Mouse (Mus musculus) G1E (cell line): ENCODE measurements around the gene Syp. TPM values are rescaled to one million over a fixed set of nuclear protein-coding genes. Genes with fewer than 3 reads are reported as not detected.
A peak's percentile ranks its signal among the peaks of the same experiment; 100 is the strongest.

Experiments used
- ATAC-seq: 2 replicates; pipeline ENCODE4 v1.8.0; 2016; ENCODE audit warnings: mild to moderate bottlenecking; ENCODE audit not compliant: insufficient number of reproducible peaks, poor library complexity, low FRiP score, severe bottlenecking; ENCODE audit errors: extremely low read depth
- DNase-seq: peaks from one replicate; pipeline ENCODE4 v3.0.0; 2012; ENCODE audit warnings: low spot score
- H3K27me3 ChIP-seq: 2 replicates; pipeline ENCODE4 v1.6.1; 2012; ENCODE audit warnings: mild to moderate bottlenecking, low read length, inconsistent platforms; ENCODE audit not compliant: insufficient read depth
- H3K36me3 ChIP-seq: replicated peaks from 2 replicates; pipeline ENCODE3; 2012; ENCODE audit warnings: mild to moderate bottlenecking, inconsistent platforms
- H3K4me1 ChIP-seq: 2 replicates; pipeline ENCODE4 v1.6.1; 2012; ENCODE audit warnings: low read depth, low read length, inconsistent platforms, mixed read lengths; ENCODE audit not compliant: insufficient read depth
- H3K4me3 ChIP-seq: 2 replicates; pipeline ENCODE4 v1.5.1; 2012; ENCODE audit warnings: low read depth, mild to moderate bottlenecking, inconsistent platforms, low read length, moderate library complexity, mixed read lengths
- H3K9me3 ChIP-seq: replicated peaks from 2 replicates; pipeline ENCODE4 v1.6.1; 2012; ENCODE audit warnings: inconsistent platforms
- CTCF ChIP-seq: IDR thresholded peaks from 2 replicates; pipeline ENCODE4 v1.5.1; 2012; ENCODE audit warnings: low read depth, low read length, inconsistent platforms, mixed read lengths
- GATA1 ChIP-seq: IDR thresholded peaks from 2 replicates; pipeline ENCODE4 v1.6.1; 2012; ENCODE audit warnings: borderline replicate concordance, low read length, inconsistent platforms, mixed read lengths
- GATA2 ChIP-seq: IDR thresholded peaks from 2 replicates; pipeline ENCODE4 v1.6.1; 2012; ENCODE audit warnings: low read depth, low read length, inconsistent platforms, borderline replicate concordance
- POLR2AphosphoS5 ChIP-seq: IDR thresholded peaks from 2 replicates; pipeline ENCODE4 v1.6.1; 2012; ENCODE audit warnings: low read depth, low read length, inconsistent platforms; ENCODE audit not compliant: insufficient replicate concordance
- TAL1 ChIP-seq: conservative IDR thresholded peaks from 2 replicates; pipeline ENCODE4 v1.6.1; 2012; ENCODE audit warnings: low read depth, low read length, inconsistent platforms, mixed read lengths
- polyA plus RNA-seq: library from polyadenylated mRNA; stranded (reverse); fragments of >175 nt; gene quantifications from 2 replicates; pipeline ENCODE4 v1.2.3, GENCODE M21; 2012
- total RNA-seq, 2 experiments: library from RNA; stranded (forward) in 1 of 2; stranded (reverse) in 1 of 2; fragments of 200-1000 nt in 1 of 2; fragments of >200 nt in 1 of 2; fragmentation: Nextera tagmentation in 1 of 2; gene quantifications; 2 replicates each; pipeline ENCODE4 v1.2.3; 2014 to 2017

Syp gene
- total RNA-seq (2014; fragmentation: Nextera tagmentation) (0.39 and 0.83 TPM in 2 replicates), total RNA-seq (2017) (0.49 and 0.58 TPM in 2 replicates), polyA plus RNA-seq (0.22 and 0.38 TPM in 2 replicates)

- H3K9me3 ChIP-seq, result no peaks in the 10 kb centered on the region
- peaks cover 13% of the 10 kb centered on the region for H3K27me3 ChIP-seq
- peak within 1 kb of the TSS; percentile 42; the same call in 1 of the 2 replicates for H3K4me3 ChIP-seq
- TF ChIP-seq CTCF, result no peak
- no peak for TF ChIP-seq GATA2
- no peak for TF ChIP-seq POLR2AphosphoS5
- no peak for TF ChIP-seq TAL1
- no peak for TF ChIP-seq GATA1
- DNase-seq (peak; percentile 64), ATAC-seq (peak; percentile 28; the same call in 1 of the 2 replicates)
- peaks cover 11% of the 10 kb centered on the region; the same call in 1 of the 2 replicates for H3K4me1 ChIP-seq
- no peaks in the 10 kb centered on the region for H3K36me3 ChIP-seq
These were observed at the start of gene Syp for GRCm38 (mm10) chrX:7638401-7639091. Gene Syp (plus strand): TSS chrX:7638471.

- H3K36me3 ChIP-seq, result peaks cover 91% of the 10 kb centered on the region
- no peaks in the 10 kb centered on the region for H3K4me1 ChIP-seq
- no peak for ATAC-seq
- no peak for DNase-seq
- H3K4me3 ChIP-seq, result no peak overlapping the region
- H3K27me3 ChIP-seq, result no peaks in the 10 kb centered on the region
- no peaks in the 10 kb centered on the region for H3K9me3 ChIP-seq
- TF ChIP-seq POLR2AphosphoS5, result no peak
These were observed 42.9 kb upstream of the Syp start for GRCm38 (mm10) chrX:7595371-7595770.

- no peak for TF ChIP-seq GATA1
- no peak for TF ChIP-seq TAL1
- TF ChIP-seq POLR2AphosphoS5, result no peak
- TF ChIP-seq CTCF, result no peak
- no peak for TF ChIP-seq GATA2
- peak overlapping the region; percentile 70; the same call in 1 of the 2 replicates for H3K4me3 ChIP-seq
These were observed 34.3 kb upstream of the Syp start for GRCm38 (mm10) chrX:7604004-7604403.

GRCm38 (mm10) chrX:7604879-7605574 lies 33.2 kb upstream of the Syp start, which contains the start of gene Ccdc22:
Gene Ccdc22 (minus strand): TSS chrX:7605517.
- peaks cover 35% of the 10 kb centered on the region for H3K36me3 ChIP-seq
- TF ChIP-seq POLR2AphosphoS5 (no peak), GATA2 (no peak), GATA1 (no peak), TAL1 (no peak), CTCF (no peak)
- H3K27me3 ChIP-seq, result peaks cover 4% of the 10 kb centered on the region; the same call in 1 of the 2 replicates
- ATAC-seq, result peak; percentile 88
- no peaks in the 10 kb centered on the region for H3K9me3 ChIP-seq
- peak within 1 kb of the TSS; percentile 70 for H3K4me3 ChIP-seq
- peaks cover 17% of the 10 kb centered on the region for H3K4me1 ChIP-seq
- peak; percentile 34 for DNase-seq

More at GRCm38 (mm10) chrX:7604004-7604403, 34.3 kb upstream of the Syp start:
- no peak for DNase-seq
- H3K4me1 ChIP-seq, result peaks cover 17% of the 10 kb centered on the region
- no peak for ATAC-seq
- no peaks in the 10 kb centered on the region for H3K9me3 ChIP-seq
- peaks cover 46% of the 10 kb centered on the region for H3K36me3 ChIP-seq
- peaks cover 4% of the 10 kb centered on the region; the same call in 1 of the 2 replicates for H3K27me3 ChIP-seq

- Histone ChIP-seq H3K9me3 (no peaks in the 10 kb centered on the region), H3K27me3 (peaks cover 6% of the 10 kb centered on the region; the same call in 1 of the 2 replicates), H3K4me3 (no peak overlapping the region; the same call in 1 of the 2 replicates), H3K4me1 (peaks cover 17% of the 10 kb centered on the region), H3K36me3 (peaks cover 30% of the 10 kb centered on the region)
- TF ChIP-seq TAL1 (no peak), POLR2AphosphoS5 (no peak), GATA2 (no peak), GATA1 (no peak), CTCF (no peak)
- DNase-seq, result no peak
- ATAC-seq, result no peak
These were observed 32.7 kb upstream of the Syp start for GRCm38 (mm10) chrX:7605575-7605941.

- TF ChIP-seq POLR2AphosphoS5 (no peak), CTCF (no peak), GATA2 (no peak), TAL1 (no peak), GATA1 (no peak)
- peaks cover 17% of the 10 kb centered on the region for H3K4me1 ChIP-seq
- H3K27me3 ChIP-seq, result peaks cover 13% of the 10 kb centered on the region; the same call in 1 of the 2 replicates
- H3K4me3 ChIP-seq, result no peak within 1 kb of the TSS
- peaks cover 20% of the 10 kb centered on the region for H3K36me3 ChIP-seq
- no peaks in the 10 kb centered on the region for H3K9me3 ChIP-seq
- ATAC-seq (no peak), DNase-seq (no peak)
These were observed 31.5 kb upstream of the Syp start, which contains the start of gene Cacna1f for GRCm38 (mm10) chrX:7606783-7607182. Gene Cacna1f (plus strand): TSS chrX:7607083.
